Mouse (Mus musculus) MEL (cell line): ENCODE measurements at regions not wholly inside any gene's neighbourhood (a gene's known extent, or its start where the extent isn't known, plus 50 kb on each side); places are given as distances from the start of the nearest gene placed in this dataset.

Source experiments
- DNase-seq: peaks from one replicate; pipeline ENCODE4 v3.0.0; 2011; ENCODE audit warnings: low read depth, low spot score
- H3K27ac ChIP-seq: 2 replicates; pipeline ENCODE4 v1.5.1; 2012; ENCODE audit warnings: low read depth, mild to moderate bottlenecking, control low read depth, low read length, moderate library complexity; ENCODE audit not compliant: control insufficient read depth
- H3K27me3 ChIP-seq, 2 experiments: fragments of 150-350 bp in 1 of 2; sonication (generic) in 1 of 2; 2 replicates each; pipeline ENCODE4 v1.6.1; 2012; ENCODE audit warnings: low read length in 2 of 2, mild to moderate bottlenecking in 2 of 2, improper control_type of control experiment in 1 of 2, moderate library complexity in 1 of 2; ENCODE audit not compliant: insufficient read depth in 2 of 2, control insufficient read depth in 1 of 2
- H3K36me3 ChIP-seq, 2 experiments: 2 replicates each; pipeline ENCODE4 v1.6.1; 2012 to 2014; ENCODE audit warnings: low read length in 2 of 2, improper control_type of control experiment in 1 of 2, inconsistent platforms in 1 of 2, mild to moderate bottlenecking in 1 of 2; ENCODE audit not compliant: insufficient read depth in 2 of 2, control insufficient read depth in 1 of 2
- H3K4me1 ChIP-seq, 2 experiments: fragments of 150-350 bp in 1 of 2; sonication (generic) in 1 of 2; 2 replicates each; pipeline ENCODE4 v1.6.1; 2012; ENCODE audit warnings: low read length in 2 of 2, improper control_type of control experiment in 1 of 2, mild to moderate bottlenecking in 1 of 2; ENCODE audit not compliant: insufficient read depth in 2 of 2, control insufficient read depth in 1 of 2
- H3K4me3 ChIP-seq, 2 experiments: fragments of 150-350 bp in 1 of 2; sonication (generic) in 1 of 2; 2 replicates each; pipeline ENCODE4 v1.5.1; 2012; ENCODE audit warnings: low read depth in 2 of 2, low read length in 2 of 2, mild to moderate bottlenecking in 2 of 2, moderate library complexity in 2 of 2, control low read depth in 1 of 2, improper control_type of control experiment in 1 of 2; ENCODE audit not compliant: control insufficient read depth in 1 of 2, insufficient read depth in 1 of 2
- H3K79me2 ChIP-seq: 2 replicates; pipeline ENCODE4 v1.6.1; 2012; ENCODE audit warnings: mild to moderate bottlenecking, low read length, moderate library complexity; ENCODE audit not compliant: control insufficient read depth, poor library complexity, insufficient read depth
- H3K9ac ChIP-seq: 2 replicates; pipeline ENCODE4 v1.6.1; 2012; ENCODE audit warnings: low read depth, mild to moderate bottlenecking, control low read depth, low read length, moderate library complexity; ENCODE audit not compliant: control insufficient read depth, poor library complexity, severe bottlenecking
- H3K9me3 ChIP-seq: fragments of 150-350 bp; sonication (generic); replicated peaks from 2 replicates; pipeline ENCODE4 v1.6.1; 2012; ENCODE audit warnings: mild to moderate bottlenecking, low read length, improper control_type of control experiment, moderate library complexity; ENCODE audit not compliant: insufficient read depth
- BHLHE40 ChIP-seq: IDR thresholded peaks from 2 replicates; pipeline ENCODE4 v1.6.1; 2012; ENCODE audit warnings: low read depth, mild to moderate bottlenecking, inconsistent platforms, low read length, improper control_type of control experiment, borderline replicate concordance
- CHD1 ChIP-seq: IDR thresholded peaks from 2 replicates; pipeline ENCODE4 v1.6.1; 2012; ENCODE audit warnings: low read depth, mild to moderate bottlenecking, inconsistent platforms, low read length, improper control_type of control experiment
- CHD2 ChIP-seq: IDR thresholded peaks from 2 replicates; pipeline ENCODE4 v1.6.1; 2011; ENCODE audit warnings: low read length, improper control_type of control experiment
- CTCF ChIP-seq, 3 experiments: IDR thresholded peaks in 2 of 3; conservative IDR thresholded peaks in 1 of 3; 2 replicates each; pipeline ENCODE4 v1.5.1; 2011 to 2012; ENCODE audit warnings: low read length in 3 of 3, low read depth in 2 of 3, mild to moderate bottlenecking in 2 of 3, improper control_type of control experiment in 1 of 3, inconsistent platforms in 1 of 3, mixed read lengths in 1 of 3, moderate library complexity in 1 of 3; ENCODE audit not compliant: control insufficient read depth in 1 of 3, insufficient read depth in 1 of 3, poor library complexity in 1 of 3, severe bottlenecking in 1 of 3
- E2F4 ChIP-seq: IDR thresholded peaks from 2 replicates; pipeline ENCODE4 v1.6.1; 2011; ENCODE audit warnings: low read depth, low read length, improper control_type of control experiment, borderline replicate concordance
- ELF1 ChIP-seq: IDR thresholded peaks from 2 replicates; pipeline ENCODE4 v1.6.1; 2014; ENCODE audit warnings: low read depth, mild to moderate bottlenecking, inconsistent platforms, low read length, improper control_type of control experiment, moderate library complexity
- ETS1 ChIP-seq: IDR thresholded peaks from 2 replicates; pipeline ENCODE4 v1.6.1; 2012; ENCODE audit warnings: low read depth, mild to moderate bottlenecking, inconsistent platforms, low read length, improper control_type of control experiment, moderate library complexity
- GABPA ChIP-seq: IDR thresholded peaks from 2 replicates; pipeline ENCODE4 v1.6.1; 2012; ENCODE audit warnings: low read depth, mild to moderate bottlenecking, inconsistent platforms, low read length, improper control_type of control experiment, moderate library complexity
- GATA1 ChIP-seq: IDR thresholded peaks from 2 replicates; pipeline ENCODE4 v1.6.1; 2011; ENCODE audit warnings: low read depth, low read length, improper control_type of control experiment
- HCFC1 ChIP-seq: IDR thresholded peaks from 2 replicates; pipeline ENCODE4 v1.6.1; 2012; ENCODE audit warnings: low read depth, mild to moderate bottlenecking, inconsistent platforms, low read length, improper control_type of control experiment, moderate library complexity
- KAT2A ChIP-seq: conservative IDR thresholded peaks from 2 replicates; pipeline ENCODE4 v1.6.1; 2012; ENCODE audit warnings: low read depth, low read length, improper control_type of control experiment, inconsistent platforms
- MAFK ChIP-seq: IDR thresholded peaks from 2 replicates; pipeline ENCODE4 v1.6.1; 2011; ENCODE audit warnings: low read depth, mild to moderate bottlenecking, low read length, improper control_type of control experiment, borderline replicate concordance
- MAZ ChIP-seq: IDR thresholded peaks from 2 replicates; pipeline ENCODE4 v1.6.1; 2012; ENCODE audit warnings: low read depth, mild to moderate bottlenecking, inconsistent platforms, low read length, improper control_type of control experiment
- MXI1 ChIP-seq: IDR thresholded peaks from 2 replicates; pipeline ENCODE4 v1.6.1; 2011; ENCODE audit warnings: mild to moderate bottlenecking, low read depth, low read length, improper control_type of control experiment
- NELFE ChIP-seq: IDR thresholded peaks from 2 replicates; pipeline ENCODE4 v1.6.1; 2011; ENCODE audit warnings: low read depth, low read length, improper control_type of control experiment
- NRF1 ChIP-seq: IDR thresholded peaks from 2 replicates; pipeline ENCODE4 v1.6.1; 2014; ENCODE audit warnings: low read depth, mild to moderate bottlenecking, inconsistent platforms, low read length, improper control_type of control experiment, moderate library complexity; ENCODE audit not compliant: poor library complexity, insufficient read depth, severe bottlenecking
- POLR2AphosphoS5 ChIP-seq: IDR thresholded peaks from 2 replicates; pipeline ENCODE4 v1.6.1; 2012; ENCODE audit warnings: low read depth, borderline replicate concordance, mild to moderate bottlenecking, inconsistent platforms, low read length, moderate library complexity, mixed read lengths
- SMC3 ChIP-seq: IDR thresholded peaks from 2 replicates; pipeline ENCODE4 v1.6.1; 2011; ENCODE audit warnings: low read depth, low read length, improper control_type of control experiment
- TBP ChIP-seq: IDR thresholded peaks from 2 replicates; pipeline ENCODE4 v1.8.0; 2011; ENCODE audit warnings: low read depth, low read length, improper control_type of control experiment
- TCF12 ChIP-seq: IDR thresholded peaks from 2 replicates; pipeline ENCODE4 v1.6.1; 2014; ENCODE audit warnings: low read depth, mild to moderate bottlenecking, inconsistent platforms, low read length, improper control_type of control experiment, moderate library complexity
- USF1 ChIP-seq: IDR thresholded peaks from 2 replicates; pipeline ENCODE4 v1.6.1; 2014; ENCODE audit warnings: low read depth, mild to moderate bottlenecking, inconsistent platforms, low read length, improper control_type of control experiment, moderate library complexity
- ZC3H11A ChIP-seq: IDR thresholded peaks from 2 replicates; pipeline ENCODE4 v1.6.1; 2012; ENCODE audit warnings: low read depth, mild to moderate bottlenecking, inconsistent platforms, low read length, improper control_type of control experiment
- ZKSCAN1 ChIP-seq: IDR thresholded peaks from 2 replicates; pipeline ENCODE4 v1.6.1; 2012; ENCODE audit warnings: low read depth, mild to moderate bottlenecking, inconsistent platforms, low read length, improper control_type of control experiment, moderate library complexity

- Histone ChIP-seq H3K27ac (no peak overlapping the region), H3K4me1 (no peaks in the 10 kb centered on the region), H3K9me3 (no peaks in the 10 kb centered on the region), H3K27me3 (no peaks in the 10 kb centered on the region), H3K79me2 (no peaks in the 10 kb centered on the region), H3K4me3 (no peak overlapping the region), H3K9ac (no peak overlapping the region), H3K36me3 (no peaks in the 10 kb centered on the region)
- DNase-seq = no peak
- TF ChIP-seq MXI1 (no peak), CTCF (IDR thresholded peaks at IDR 0.05 in 2 of 3, conservative IDR thresholded peaks at IDR 0.05 in 1 of 3; ENCODE audit: control insufficient read depth in 1 of 3, insufficient read depth in 1 of 3, low read depth in 2 of 3, low read length in 3 of 3, poor library complexity in 1 of 3, severe bottlenecking in 1 of 3) (no peak)
Measured at GRCm38 (mm10) chr5:102373309-102373971, 107.8 kb upstream of the Arhgap24 start.

- H3K79me2 ChIP-seq = no peaks in the 10 kb centered on the region
Measured at GRCm38 (mm10) chr5:102373972-102374755, 107.0 kb upstream of the Arhgap24 start.

GRCm38 (mm10) chr5:102375339-102375738 is 105.9 kb upstream of the Arhgap24 start:
- no peak for DNase-seq
- H3K4me3 ChIP-seq = no peak overlapping the region
- H3K27ac ChIP-seq = no peak overlapping the region
- H3K27me3 ChIP-seq = no peaks in the 10 kb centered on the region
- no peak overlapping the region for H3K9ac ChIP-seq
- no peaks in the 10 kb centered on the region for H3K4me1 ChIP-seq
- H3K36me3 ChIP-seq = no peaks in the 10 kb centered on the region
- H3K9me3 ChIP-seq = no peaks in the 10 kb centered on the region
- H3K79me2 ChIP-seq = no peaks in the 10 kb centered on the region
- TF ChIP-seq MAFK (no peak), ZKSCAN1 (no peak), CTCF (IDR thresholded peaks at IDR 0.05 in 2 of 3, conservative IDR thresholded peaks at IDR 0.05 in 1 of 3; ENCODE audit: control insufficient read depth in 1 of 3, insufficient read depth in 1 of 3, low read depth in 2 of 3, low read length in 3 of 3, poor library complexity in 1 of 3, severe bottlenecking in 1 of 3) (no peak), KAT2A (no peak), ZC3H11A (no peak), MXI1 (no peak), CHD2 (no peak), GABPA (no peak), E2F4 (no peak), ETS1 (no peak), ELF1 (no peak), NRF1 (no peak), POLR2AphosphoS5 (no peak), USF1 (no peak), CHD1 (no peak), SMC3 (no peak), GATA1 (no peak)

More at GRCm38 (mm10) chr5:102373972-102374755, 107.0 kb upstream of the Arhgap24 start:
- H3K27me3 ChIP-seq = no peaks in the 10 kb centered on the region
- DNase-seq = no peak
- H3K36me3 ChIP-seq = no peaks in the 10 kb centered on the region
- no peaks in the 10 kb centered on the region for H3K9me3 ChIP-seq
- TF ChIP-seq BHLHE40 (no peak), MAZ (no peak), CTCF (IDR thresholded peaks at IDR 0.05 in 2 of 3, conservative IDR thresholded peaks at IDR 0.05 in 1 of 3; ENCODE audit: control insufficient read depth in 1 of 3, insufficient read depth in 1 of 3, low read depth in 2 of 3, low read length in 3 of 3, poor library complexity in 1 of 3, severe bottlenecking in 1 of 3) (no peak), NRF1 (no peak), MXI1 (no peak), POLR2AphosphoS5 (no peak), MAFK (no peak), ZKSCAN1 (no peak), HCFC1 (no peak), SMC3 (no peak), NELFE (no peak), CHD1 (no peak), TCF12 (no peak), TBP (no peak)
- no peak overlapping the region for H3K9ac ChIP-seq
- H3K27ac ChIP-seq = no peak overlapping the region
- H3K4me1 ChIP-seq = no peaks in the 10 kb centered on the region
- H3K4me3 ChIP-seq = no peak overlapping the region
